Mouse (Mus musculus) CH12.LX (cell line): ENCODE results near the gene Bag1. TPM values are rescaled to one million over a fixed set of nuclear protein-coding genes. Genes with fewer than 3 reads are reported as not detected.

ENCODE experiments used
- DNase-seq: peaks from one replicate; pipeline ENCODE4 v3.0.0-alpha.2; 2013; ENCODE audit errors: extremely low read depth
- H3K27ac ChIP-seq: 2 replicates; pipeline ENCODE4 v1.5.1; 2012; ENCODE audit warnings: low read depth, mild to moderate bottlenecking, control low read depth, moderate library complexity; ENCODE audit not compliant: insufficient read depth
- H3K27me3 ChIP-seq: replicated peaks from 2 replicates; pipeline ENCODE3; 2012; ENCODE audit warnings: inconsistent platforms
- H3K36me3 ChIP-seq, 2 experiments: replicated peaks in 1 of 2; 2 replicates each; pipeline versions ENCODE3 to v1.6.1; 2012; ENCODE audit warnings: inconsistent platforms in 1 of 2, low read length in 1 of 2, mild to moderate bottlenecking in 1 of 2, mixed read lengths in 1 of 2, moderate library complexity in 1 of 2; ENCODE audit not compliant: control insufficient read depth in 1 of 2, insufficient read depth in 1 of 2
- H3K4me1 ChIP-seq, 2 experiments: 2 replicates each; pipeline ENCODE4 v1.6.1; 2012; ENCODE audit warnings: inconsistent platforms in 1 of 2, moderate library complexity in 1 of 2; ENCODE audit not compliant: insufficient read depth in 2 of 2, control insufficient read depth in 1 of 2
- H3K4me2 ChIP-seq: 2 replicates; pipeline ENCODE4 v1.6.1; 2012; ENCODE audit warnings: low read depth, mild to moderate bottlenecking, control low read depth; ENCODE audit not compliant: poor library complexity, insufficient read depth, severe bottlenecking
- H3K4me3 ChIP-seq, 3 experiments: fragments of 150-350 bp in 1 of 3; sonication (generic) in 1 of 3; replicated peaks in 1 of 3; 2 replicates each; pipeline versions ENCODE3 to v1.5.1; 2011 to 2012; ENCODE audit warnings: low read depth in 2 of 3, low read length in 2 of 3, mild to moderate bottlenecking in 2 of 3, moderate library complexity in 2 of 3, control low read depth in 1 of 3, improper control_type of control experiment in 1 of 3, inconsistent platforms in 1 of 3, mixed read lengths in 1 of 3; ENCODE audit not compliant: poor library complexity in 1 of 3
- H3K79me2 ChIP-seq: replicated peaks from 2 replicates; pipeline ENCODE4 v1.6.1; 2012; ENCODE audit warnings: mild to moderate bottlenecking, moderate library complexity; ENCODE audit not compliant: control insufficient read depth, poor library complexity, insufficient read depth, severe bottlenecking; ENCODE audit errors: extremely low read depth
- H3K9ac ChIP-seq: 2 replicates; pipeline ENCODE4 v1.6.1; 2012; ENCODE audit warnings: low read depth, mild to moderate bottlenecking, control low read depth, moderate library complexity; ENCODE audit not compliant: insufficient read depth
- H3K9me3 ChIP-seq: replicated peaks from 2 replicates; pipeline ENCODE3; 2012; ENCODE audit warnings: low read length, inconsistent platforms, mixed read lengths
- CTCF ChIP-seq, 2 experiments: IDR thresholded peaks in 1 of 2; conservative IDR thresholded peaks in 1 of 2; 2 replicates each; pipeline ENCODE4 v1.5.1; 2011 to 2012; ENCODE audit warnings: low read depth in 2 of 2, low read length in 2 of 2, improper control_type of control experiment in 1 of 2, inconsistent platforms in 1 of 2, mild to moderate bottlenecking in 1 of 2, moderate library complexity in 1 of 2
- E2F4 ChIP-seq: IDR thresholded peaks from 2 replicates; pipeline ENCODE4 v1.6.1; 2011; ENCODE audit warnings: low read depth, low read length, improper control_type of control experiment; ENCODE audit not compliant: insufficient replicate concordance
- EP300 ChIP-seq: IDR thresholded peaks from 2 replicates; pipeline ENCODE4 v1.6.1; 2011; ENCODE audit warnings: low read length, improper control_type of control experiment
- HCFC1 ChIP-seq: IDR thresholded peaks from 2 replicates; pipeline ENCODE4 v1.6.1; 2012; ENCODE audit warnings: low read depth, mild to moderate bottlenecking, inconsistent platforms, low read length, improper control_type of control experiment
- IRF4 ChIP-seq: IDR thresholded peaks from 2 replicates; pipeline ENCODE4 v1.6.1; 2014; ENCODE audit warnings: low read depth, mild to moderate bottlenecking, inconsistent platforms, low read length, improper control_type of control experiment
- JUN ChIP-seq: IDR thresholded peaks from 2 replicates; pipeline ENCODE4 v1.6.1; 2011; ENCODE audit warnings: low read depth, mild to moderate bottlenecking, low read length, improper control_type of control experiment, moderate library complexity; ENCODE audit not compliant: insufficient read depth
- MAX ChIP-seq: IDR thresholded peaks from 2 replicates; pipeline ENCODE4 v1.6.1; 2011; ENCODE audit warnings: low read length, improper control_type of control experiment
- NRF1 ChIP-seq: IDR thresholded peaks from 2 replicates; pipeline ENCODE4 v1.6.1; 2014; ENCODE audit warnings: low read depth, mild to moderate bottlenecking, inconsistent platforms, low read length, improper control_type of control experiment, moderate library complexity
- POLR2AphosphoS2 ChIP-seq: IDR thresholded peaks from 2 replicates; pipeline ENCODE4 v1.6.1; 2011; ENCODE audit warnings: low read depth, low read length, improper control_type of control experiment
- RCOR1 ChIP-seq: conservative IDR thresholded peaks from 2 replicates; pipeline ENCODE4 v1.6.1; 2012; ENCODE audit warnings: low read depth, mild to moderate bottlenecking, inconsistent platforms, low read length, improper control_type of control experiment
- SMC3 ChIP-seq: IDR thresholded peaks from 2 replicates; pipeline ENCODE4 v1.6.1; 2011; ENCODE audit warnings: low read depth, low read length, improper control_type of control experiment
- TCF12 ChIP-seq: IDR thresholded peaks from 2 replicates; pipeline ENCODE4 v1.6.1; 2014; ENCODE audit warnings: low read depth, mild to moderate bottlenecking, inconsistent platforms, low read length, improper control_type of control experiment
- USF2 ChIP-seq: conservative IDR thresholded peaks from 2 replicates; pipeline ENCODE4 v1.6.1; 2011; ENCODE audit warnings: low read depth, low read length, improper control_type of control experiment
- ZKSCAN1 ChIP-seq: IDR thresholded peaks from 2 replicates; pipeline ENCODE4 v1.6.1; 2012; ENCODE audit warnings: low read depth, inconsistent platforms, low read length, improper control_type of control experiment, borderline replicate concordance
- ZMIZ1 ChIP-seq: IDR thresholded peaks from 2 replicates; pipeline ENCODE4 v1.6.1; 2012; ENCODE audit warnings: low read depth, mild to moderate bottlenecking, inconsistent platforms, low read length, improper control_type of control experiment
- ZNF384 ChIP-seq: IDR thresholded peaks from 2 replicates; pipeline ENCODE4 v1.6.1; 2012; ENCODE audit warnings: low read depth, low read length, improper control_type of control experiment, inconsistent platforms
- dilution Hi-C: fragments of 300-500 bp; cut with MboI; formaldehyde crosslinking; loops from 2 replicates; pipeline ENCODE4 v1.14.3; 2020; ENCODE audit warnings: low sequenced_read_pairs; ENCODE audit not compliant: extremely low pct_unique_long_range_greater_than_20kb, extremely low pct_ligation_motif_present
- in situ Hi-C: fragments of 300-500 bp; cut with MboI; formaldehyde crosslinking; loops from 3 replicates; pipeline ENCODE4 v1.14.3; 2019; ENCODE audit warnings: low sequenced_read_pairs, low pct_ligation_motif_present, low pct_unique_long_range_greater_than_20kb, mixed read lengths
- polyA plus RNA-seq: library from polyadenylated mRNA; unstranded; fragments of >175 nt; gene quantifications from 2 replicates; pipeline ENCODE4 v1.2.1, GENCODE M21; 2012; ENCODE audit warnings: low read depth; ENCODE audit not compliant: insufficient read length
- total RNA-seq, 2 experiments: library from RNA; depleted of rRNA; stranded (reverse); fragments of 300-350 nt in 1 of 2; fragments of >200 nt in 1 of 2; gene quantifications; 2 replicates each; pipeline ENCODE4 v1.2.3; 2012 to 2014

The Bag1 gene
- total and polyA plus RNA-seq, 3 experiments: 105 to 161 (median 149) TPM

- no peak overlapping the region for H3K4me2 ChIP-seq
Measured at GRCm38 (mm10) chr4:40916592-40917155, 31.4 kb downstream of the Bag1 start.

GRCm38 (mm10) chr4:40915947-40916346 lies 32.1 kb downstream of the Bag1 start:
- dilution Hi-C loops: no loop called here
- TF ChIP-seq ZKSCAN1: no peak
- Histone ChIP-seq H3K4me2 (no peak overlapping the region), H3K79me2 (no peaks in the 10 kb centered on the region), H3K27me3 (peaks cover 1% of the 10 kb centered on the region), H3K36me3 (no peaks in the 10 kb centered on the region), H3K9ac (no peak overlapping the region), H3K27ac (no peak overlapping the region), H3K4me1 (no peaks in the 10 kb centered on the region), H3K4me3 (no peak overlapping the region), H3K9me3 (peaks cover 3% of the 10 kb centered on the region)
- DNase-seq: no peak
- in situ Hi-C loops: no loop called here

More at GRCm38 (mm10) chr4:40916592-40917155, 31.4 kb downstream of the Bag1 start:
- in situ Hi-C loops: no loop called here
- Histone ChIP-seq H3K9me3 (peaks cover 3% of the 10 kb centered on the region), H3K4me1 (no peaks in the 10 kb centered on the region), H3K27ac (no peak overlapping the region), H3K36me3 (no peaks in the 10 kb centered on the region), H3K4me3 (no peak overlapping the region), H3K9ac (no peak overlapping the region), H3K27me3 (peaks cover 1% of the 10 kb centered on the region), H3K79me2 (no peaks in the 10 kb centered on the region)
- no peak for TF ChIP-seq POLR2AphosphoS2
- TF ChIP-seq CTCF (conservative IDR thresholded peaks at IDR 0.05 in 1 of 2, IDR thresholded peaks at IDR 0.05 in 1 of 2; ENCODE audit: low read depth in 2 of 2, low read length in 2 of 2): peak in 1 of 2 experiments; percentile 15; a peak in 1 of 4 replicates
- no peak for TF ChIP-seq MAX
- no peak for TF ChIP-seq TCF12
- TF ChIP-seq ZMIZ1: no peak
- no peak for TF ChIP-seq ZNF384
- dilution Hi-C loops: no loop called here
- DNase-seq: no peak

- H3K9ac ChIP-seq: no peak overlapping the region
- no peak overlapping the region for H3K4me3 ChIP-seq
- no peaks in the 10 kb centered on the region for H3K36me3 ChIP-seq
- H3K4me2 ChIP-seq: no peak overlapping the region
- no peaks in the 10 kb centered on the region for H3K4me1 ChIP-seq
- dilution Hi-C loops (no loop called here), in situ Hi-C loops (no loop called here)
- peaks cover 3% of the 10 kb centered on the region for H3K9me3 ChIP-seq
- H3K79me2 ChIP-seq: no peaks in the 10 kb centered on the region
- no peak overlapping the region for H3K27ac ChIP-seq
- no peaks in the 10 kb centered on the region for H3K27me3 ChIP-seq
- TF ChIP-seq IRF4: no peak
- TF ChIP-seq NRF1: no peak
- no peak for TF ChIP-seq E2F4
- no peak for TF ChIP-seq EP300
- no peak for TF ChIP-seq MAX
- TF ChIP-seq HCFC1: no peak
- no peak for TF ChIP-seq SMC3
- no peak for TF ChIP-seq RCOR1
- no peak for TF ChIP-seq JUN
- no peak for TF ChIP-seq USF2
- TF ChIP-seq, all 38 proteins: peak for 0
- no peak for DNase-seq
Measured at GRCm38 (mm10) chr4:40914287-40914867, 33.7 kb downstream of the Bag1 start.
